Mouse (Mus musculus): Measurements from ENCODE around the gene Abhd17a.
A peak's percentile ranks its signal among the peaks of the same experiment; 100 is the strongest.

Abhd17a gene

DNA sequence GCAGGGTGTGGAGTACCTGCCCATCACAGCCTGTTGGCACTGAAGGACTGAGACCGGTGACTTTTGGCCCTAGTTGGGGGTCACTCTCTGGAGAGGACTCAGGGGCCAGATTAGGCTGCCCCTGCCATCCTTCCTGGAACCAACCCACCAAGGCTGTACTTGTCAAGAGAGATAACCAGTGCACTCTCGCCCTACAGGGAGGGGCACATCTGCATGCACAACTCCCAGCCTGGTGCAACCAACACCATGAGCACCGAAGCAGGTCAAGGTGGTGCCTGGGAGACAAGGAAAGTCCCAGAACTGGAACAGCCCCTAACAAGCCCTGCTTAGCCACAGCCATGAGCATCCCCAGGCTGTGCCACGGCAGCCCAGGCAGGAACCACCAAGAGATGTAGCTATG lies 43.2 kb downstream of the Abhd17a start:
- no peak for DNase-seq (ENCODE audit: low read depth, low spot score)

DNA sequence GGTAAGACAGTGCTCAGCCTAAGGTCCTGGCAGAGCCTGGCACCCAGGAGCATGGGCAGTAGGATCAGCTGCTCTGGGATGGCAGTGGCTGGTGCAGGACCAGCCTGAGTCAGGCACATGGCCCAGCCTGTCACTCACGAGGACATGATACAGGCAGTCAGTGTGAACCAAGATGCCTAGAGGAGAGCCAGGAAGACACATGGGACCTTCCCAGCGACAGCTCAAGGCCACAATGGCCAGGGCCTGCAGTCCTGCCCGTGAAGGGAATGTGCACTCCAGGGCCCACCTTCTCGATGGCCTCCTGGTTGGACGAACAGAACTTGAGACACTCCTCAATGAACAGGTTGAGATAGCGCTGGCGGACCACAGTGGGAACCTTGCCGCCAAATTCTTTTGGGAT lies 44.6 kb downstream of the Abhd17a start:
- DNase-seq (ENCODE audit: low read depth, low spot score), result no peak

DNA sequence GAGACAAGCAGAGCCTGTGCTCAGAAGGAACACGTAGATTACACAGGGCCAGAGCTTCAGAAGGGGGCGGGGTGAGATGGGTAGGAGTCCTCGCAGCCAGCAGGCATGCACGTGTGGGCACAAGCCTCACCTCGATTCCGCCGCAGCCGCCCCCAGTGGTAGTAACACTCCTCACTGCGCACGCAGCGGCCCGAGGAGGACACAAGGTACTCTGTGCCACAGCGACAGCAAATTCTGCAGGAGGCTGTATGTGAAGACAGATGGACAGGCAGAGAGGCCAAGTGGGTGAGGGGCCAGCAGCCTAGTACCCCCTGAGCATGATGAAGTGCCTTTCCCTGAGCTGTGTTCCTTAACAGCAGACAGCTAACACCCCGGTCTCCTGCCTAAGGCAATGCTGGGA lies 46.3 kb downstream of the Abhd17a start:
- DNase-seq (ENCODE audit: low read depth, low spot score), result no peak

DNA sequence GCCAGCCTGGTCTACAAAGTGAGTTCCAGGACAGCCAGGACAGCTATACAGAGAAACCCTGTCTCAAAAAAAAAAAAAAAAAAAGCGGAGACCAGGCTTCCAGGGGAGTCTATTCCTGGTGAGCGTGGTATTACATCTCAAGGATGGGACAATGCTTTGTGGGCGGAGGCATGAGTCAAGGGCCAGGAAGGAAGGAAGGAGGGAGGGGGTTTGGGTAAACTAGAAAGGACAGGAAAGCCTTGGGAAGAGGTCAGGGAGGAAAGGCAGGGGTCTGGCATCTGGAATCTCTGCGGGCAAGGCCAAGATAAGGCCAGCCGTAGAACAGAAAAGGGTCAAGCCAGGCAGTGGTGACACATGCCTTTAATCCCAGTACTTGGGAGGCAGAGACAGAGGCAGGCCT lies 50.6 kb downstream of the Abhd17a start:
- DNase-seq (ENCODE audit: low read depth, low spot score), result no peak

DNA sequence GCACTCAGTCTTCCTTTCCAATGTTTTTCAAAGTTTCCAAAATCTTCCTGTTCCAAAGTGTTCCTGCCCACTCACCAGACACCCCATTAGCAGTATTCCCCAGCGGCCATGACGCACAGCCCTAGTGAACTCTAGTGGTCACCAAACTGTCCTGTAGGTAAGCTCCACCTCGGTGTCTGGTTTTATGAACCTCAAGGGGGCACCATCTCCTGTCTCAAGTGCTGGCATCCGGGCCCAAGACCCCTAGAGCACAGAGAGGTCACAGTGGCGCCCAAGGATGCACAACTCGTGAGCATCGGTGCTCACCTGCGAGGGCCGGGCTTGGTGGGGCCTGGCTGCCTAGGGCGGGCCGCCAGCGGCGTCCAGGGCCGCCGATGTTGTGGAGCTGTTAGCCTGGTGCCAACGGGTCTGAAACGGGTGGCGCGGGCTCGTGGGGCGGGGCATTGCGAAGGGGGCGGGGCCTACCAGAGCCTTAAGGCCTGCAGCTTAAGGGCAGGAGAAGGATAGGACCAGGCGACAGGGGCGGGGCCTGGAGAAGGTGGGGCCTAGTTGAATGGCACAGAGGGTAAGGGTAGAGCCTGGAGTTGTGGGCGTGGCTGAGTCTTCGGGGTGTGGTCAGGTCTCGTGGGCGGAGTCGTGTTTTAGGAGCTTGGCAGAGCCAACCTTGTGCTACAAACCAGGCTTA lies 51.3 kb downstream of the Abhd17a start, which contains the start of gene Atp8b3:
Gene Atp8b3 (minus strand): TSS at position 415 of the 685 bp plus-strand sequence.
- DNase-seq (ENCODE audit: low read depth, low spot score), result peak; percentile 79

DNA sequence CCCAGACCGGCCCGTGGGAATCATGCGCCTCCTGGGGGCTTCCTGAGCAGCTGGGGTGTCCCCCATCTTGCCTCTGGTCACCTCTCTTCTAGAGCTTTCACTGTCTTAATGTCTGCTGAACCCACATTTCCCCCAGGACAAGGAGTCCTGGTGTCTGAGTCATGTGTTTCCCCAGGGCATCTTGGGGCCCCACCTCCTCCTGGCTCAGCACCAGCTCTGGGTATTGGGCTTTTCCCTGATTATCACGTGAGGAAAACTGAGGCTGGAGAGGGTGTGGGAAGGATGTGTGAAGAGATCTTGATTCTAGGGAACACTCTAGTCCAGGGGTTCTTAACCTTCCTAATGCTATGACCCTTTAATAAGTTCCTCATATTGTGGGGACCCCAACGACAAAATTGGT lies 52.0 kb downstream of the Abhd17a start:
- DNase-seq (ENCODE audit: low read depth, low spot score), result no peak

DNA sequence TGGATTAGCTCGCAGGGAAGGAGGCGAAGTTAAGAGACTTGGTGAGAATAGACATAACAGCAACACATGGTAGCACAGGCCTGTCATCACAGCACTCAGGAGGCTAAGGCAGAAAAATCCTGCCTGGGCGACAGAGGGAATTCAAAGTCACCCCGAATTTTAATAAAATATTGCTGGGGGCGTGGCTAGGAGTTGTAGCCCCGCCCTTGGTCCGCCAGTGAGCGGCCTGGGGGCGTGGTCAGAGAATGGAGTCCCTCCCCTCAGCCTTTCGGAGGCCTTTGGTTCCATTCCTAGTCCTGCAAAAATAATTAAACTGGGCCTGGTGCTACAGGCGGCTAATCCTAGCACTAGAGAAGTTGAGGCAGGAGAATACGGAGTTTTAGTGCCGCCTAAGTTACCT lies 54.4 kb downstream of the Abhd17a start:
- DNase-seq (ENCODE audit: low read depth, low spot score), result no peak

DNA sequence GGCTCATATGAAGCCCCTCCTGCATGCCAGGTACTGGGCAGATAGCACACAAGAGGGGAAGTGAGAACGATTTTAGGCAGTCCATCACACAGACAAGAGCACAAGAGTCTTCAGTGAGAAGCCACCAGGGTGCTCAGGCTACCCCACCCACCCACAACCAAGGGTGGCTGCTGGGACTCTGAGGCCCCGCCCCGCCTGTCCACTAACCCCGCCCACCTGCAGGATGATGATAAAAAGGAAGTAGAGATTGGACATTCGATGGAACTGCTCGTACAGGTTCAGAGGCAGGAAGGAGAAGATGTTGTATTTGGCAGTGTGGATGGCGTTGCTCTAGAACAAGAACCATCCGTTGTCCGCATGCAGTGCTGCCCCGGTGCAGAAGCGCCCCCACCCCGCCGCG lies 55.1 kb downstream of the Abhd17a start:
- no peak for DNase-seq (ENCODE audit: low read depth, low spot score)

DNA sequence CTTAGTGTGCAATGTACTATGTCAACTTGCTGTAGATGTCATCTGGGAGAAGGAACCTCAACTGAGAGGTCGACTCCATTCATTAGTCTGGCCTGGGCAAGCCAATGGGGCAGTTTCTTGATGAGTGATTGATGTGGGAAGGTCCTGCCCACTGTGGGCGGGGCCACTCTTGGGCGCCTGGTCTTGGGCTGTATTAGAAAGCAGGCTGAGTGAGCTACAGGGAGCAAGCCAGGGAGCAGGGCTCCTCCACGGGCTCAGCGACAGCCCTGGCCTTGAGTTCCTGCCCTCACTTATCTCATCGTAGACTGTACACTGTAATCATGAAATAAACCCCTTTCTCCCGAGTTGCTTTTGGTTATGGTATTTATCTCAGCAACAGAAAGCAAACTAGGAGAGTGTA lies 56.4 kb downstream of the Abhd17a start:
- DNase-seq (ENCODE audit: low read depth, low spot score), result peak; percentile 39

Data from mesoderm, embryonic 11.5 days (tissue).